Mouse (Mus musculus) heart, postnatal 0 days (tissue): ENCODE data around the gene Zfp369. TPM values are rescaled to one million over a fixed set of nuclear protein-coding genes. Genes with fewer than 3 reads are reported as not detected.
"Not testable (repeated sequence)": the region's sequence is repeated elsewhere in the genome, so short reads cannot be mapped to it uniquely, and the experiment has no call there.

Experiments
- ATAC-seq: fragments of 200-750 bp; cut with Nextera tagmentation; 2 replicates; pipeline ENCODE4 v1.8.0; 2017; ENCODE audit warnings: low read depth, moderate number of reproducible peaks, moderate library complexity; ENCODE audit not compliant: insufficient read depth
- DNase-seq: peaks from one replicate; pipeline ENCODE4 v3.0.0-alpha.2; 2016; ENCODE audit warnings: low spot score
- H3K27ac ChIP-seq: fragments of 300-500 bp; sonication (generic); 2 replicates; pipeline ENCODE4 v1.5.1; 2014; ENCODE audit warnings: low read depth, mild to moderate bottlenecking
- H3K27me3 ChIP-seq: fragments of 300-500 bp; sonication (generic); 2 replicates; pipeline ENCODE4 v1.6.1; 2014; ENCODE audit warnings: low read length, mixed read lengths; ENCODE audit not compliant: control insufficient read depth, insufficient read depth
- H3K36me3 ChIP-seq: fragments of 300-500 bp; sonication (generic); replicated peaks from 2 replicates; pipeline ENCODE4 v1.6.1; 2014; ENCODE audit warnings: low read length, mixed read lengths; ENCODE audit not compliant: control insufficient read depth, insufficient read depth
- H3K4me1 ChIP-seq: fragments of 300-500 bp; sonication (generic); 2 replicates; pipeline ENCODE4 v1.6.1; 2014; ENCODE audit warnings: antibody characterized with exemption; ENCODE audit not compliant: control insufficient read depth, insufficient read depth
- H3K4me2 ChIP-seq: fragments of 300-500 bp; sonication (generic); 2 replicates; pipeline ENCODE4 v1.6.1; 2014; ENCODE audit warnings: low read depth, mild to moderate bottlenecking, low read length, moderate library complexity
- H3K4me3 ChIP-seq: fragments of 300-500 bp; sonication (generic); 2 replicates; pipeline ENCODE4 v1.5.1; 2014; ENCODE audit warnings: low read depth, low read length
- H3K9ac ChIP-seq: fragments of 300-500 bp; sonication (generic); replicated peaks from 2 replicates; pipeline ENCODE4 v1.6.1; 2014; ENCODE audit warnings: low read depth, low read length, mixed read lengths
- H3K9me3 ChIP-seq: fragments of 300-500 bp; sonication (generic); replicated peaks from 2 replicates; pipeline ENCODE4 v1.6.1; 2016; ENCODE audit warnings: low read length; ENCODE audit not compliant: control insufficient read depth
- CTCF ChIP-seq: IDR thresholded peaks from 2 replicates; pipeline ENCODE4 v1.5.1; 2016; ENCODE audit warnings: antibody characterized with exemption, control low read depth, low read depth
- EP300 ChIP-seq: IDR thresholded peaks from 2 replicates; pipeline ENCODE4 v1.6.1; 2016; ENCODE audit warnings: antibody characterized with exemption, low read depth
- WGBS: fragments of 180-500 bp; shearing (Covaris S2); extraction: QIAGEN DNeasy Blood & Tissue Kit; methylation state at CpG from one replicate; pipeline ENCODE4 v1.1.7; 2014; 5-methylcytosine and 5-hydroxymethylcytosine counted together
- polyA plus RNA-seq: library from polyadenylated mRNA; unstranded; fragments of >200 nt; fragmentation: Nextera tagmentation; extraction: Ambion mirVana; gene quantifications from 2 replicates; pipeline ENCODE4 v1.2.1, GENCODE M21; 2015
- total RNA-seq: library from RNA; depleted of rRNA; stranded (reverse); fragments of >200 nt; gene quantifications from 2 replicates; pipeline ENCODE4 v1.2.3, GENCODE M21; 2014; ENCODE audit warnings: low replicate concordance

Zfp369 gene
- total and polyA plus RNA-seq, 2 experiments from 2014 or later: 6.2 to 27.6 TPM

DNA sequence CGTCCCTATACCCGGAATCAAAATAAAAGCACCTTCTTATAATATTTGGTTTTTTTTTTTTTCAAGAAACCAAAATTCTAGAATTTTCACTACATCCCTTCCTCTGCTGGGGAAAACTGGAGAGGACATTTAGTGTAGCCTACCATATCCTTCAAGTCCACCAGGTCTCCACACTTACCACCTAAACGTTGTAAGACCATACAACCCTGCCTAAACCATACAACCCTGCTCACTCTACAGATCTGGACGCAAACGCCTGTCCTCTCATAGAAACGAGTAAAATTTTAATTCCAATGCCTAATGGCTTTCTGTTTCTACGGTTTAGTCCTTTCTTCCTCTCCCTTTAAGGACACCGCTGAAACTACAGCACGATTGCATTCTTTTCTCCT lies 626 bp upstream of the Zfp369 start:
- Histone ChIP-seq H3K27me3 (no peaks in the 10 kb centered on the region), H3K9ac (peak overlapping the region; percentile 66), H3K27ac (peak overlapping the region; percentile 88), H3K9me3 (no peaks in the 10 kb centered on the region), H3K4me1 (0 out of 2 replicates have a peak, but pooled peaks cover 5% of the 10 kb centered on the region), H3K4me3 (peak overlapping the region; percentile 77), H3K4me2 (peak overlapping the region; percentile 83), H3K36me3 (no peaks in the 10 kb centered on the region)
- WGBS: 8% methylated on average over 9 of the region's 9 CpGs
- TF ChIP-seq EP300 (no peak), CTCF (no peak)
- no peak for DNase-seq
- ATAC-seq: no peak

- Histone ChIP-seq H3K9ac (no peak overlapping the region), H3K36me3 (peaks cover 61% of the 10 kb centered on the region), H3K9me3 (peaks cover 34% of the 10 kb centered on the region), H3K4me3 (no peak overlapping the region), H3K27ac (no peak overlapping the region), H3K27me3 (no peaks in the 10 kb centered on the region), H3K4me2 (no peak overlapping the region), H3K4me1 (no peaks in the 10 kb centered on the region)
- TF ChIP-seq EP300 (no peak), CTCF (no peak)
- no peak for DNase-seq
- no peak for ATAC-seq
- WGBS: 94% methylated on average over 2 of the region's 2 CpGs
Measured at GRCm38 (mm10) chr13:65286771-65287170, 8.2 kb downstream of the Zfp369 start.

- no peak for DNase-seq
- peaks cover 53% of the 10 kb centered on the region for H3K9me3 ChIP-seq
- no peak overlapping the region for H3K27ac ChIP-seq
- H3K4me3 ChIP-seq: no peak overlapping the region
- no peaks in the 10 kb centered on the region for H3K4me1 ChIP-seq
- WGBS: 92% methylated on average over 4 of the region's 4 CpGs
- H3K4me2 ChIP-seq: no peak overlapping the region
- no peak for ATAC-seq
- peaks cover 63% of the 10 kb centered on the region for H3K36me3 ChIP-seq
- no peak overlapping the region for H3K9ac ChIP-seq
- H3K27me3 ChIP-seq: no peaks in the 10 kb centered on the region
- TF ChIP-seq CTCF: no peak
- TF ChIP-seq EP300: no peak
Measured at GRCm38 (mm10) chr13:65296354-65296753, 17.7 kb downstream of the Zfp369 start.

DNA sequence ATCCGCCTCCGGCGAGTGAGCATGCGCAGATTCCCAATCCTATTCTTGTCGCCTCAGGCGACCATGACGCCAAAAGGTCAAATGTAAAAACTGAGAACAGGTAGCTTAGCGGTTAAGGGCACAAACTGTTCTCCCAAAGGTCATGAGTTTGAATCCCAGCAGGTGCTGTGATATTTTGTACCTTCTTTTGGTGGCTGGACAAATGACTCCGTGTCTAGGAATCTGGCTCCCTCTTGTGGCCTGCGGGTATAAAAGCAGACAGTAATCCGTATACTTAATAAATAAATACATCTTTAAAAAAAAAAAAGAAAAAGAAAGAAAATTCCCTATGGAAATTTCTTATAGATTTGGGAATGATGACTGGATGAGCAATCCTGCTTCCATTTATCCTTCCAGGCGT lies 32.2 kb downstream of the Zfp369 start:
- WGBS: 31% methylated on average over 12 of the region's 12 CpGs
- not testable (repeated sequence) for ATAC-seq, H3K9ac ChIP-seq, H3K36me3 ChIP-seq, H3K27ac ChIP-seq, H3K9me3 ChIP-seq, H3K27me3 ChIP-seq, H3K4me1 ChIP-seq
- peak; percentile 36 for DNase-seq
- H3K4me2 ChIP-seq: peak overlapping the region; percentile 52
- peak overlapping the region; percentile 13 for H3K4me3 ChIP-seq
- peak; percentile 50 for TF ChIP-seq CTCF

GRCm38 (mm10) chr13:65311311-65311755 lies 32.7 kb downstream of the Zfp369 start:
- H3K4me1 ChIP-seq: no peaks in the 10 kb centered on the region
- H3K4me3 ChIP-seq: peak overlapping the region; percentile 13
- no peaks in the 10 kb centered on the region for H3K36me3 ChIP-seq
- no peak; the same call in 1 of the 2 replicates for ATAC-seq
- DNase-seq: no peak
- no peak overlapping the region for H3K27ac ChIP-seq
- 0 out of 2 replicates have a peak, but pooled peaks cover 5% of the 10 kb centered on the region for H3K9me3 ChIP-seq
- 30% methylated on average over 27 of the region's 27 CpGs for WGBS
- peak overlapping the region; percentile 52 for H3K4me2 ChIP-seq
- H3K27me3 ChIP-seq: no peaks in the 10 kb centered on the region
- H3K9ac ChIP-seq: no peak overlapping the region
- TF ChIP-seq CTCF (no peak), EP300 (no peak)

- no peaks in the 10 kb centered on the region for H3K36me3 ChIP-seq
- H3K4me2 ChIP-seq: no peak overlapping the region
- H3K9ac ChIP-seq: no peak overlapping the region
- 87% methylated on average over 9 of the region's 9 CpGs for WGBS
- H3K27ac ChIP-seq: no peak overlapping the region
- DNase-seq (no peak), ATAC-seq (no peak)
- H3K27me3 ChIP-seq: no peaks in the 10 kb centered on the region
- H3K4me1 ChIP-seq: no peaks in the 10 kb centered on the region
- TF ChIP-seq CTCF (no peak), EP300 (no peak)
- no peak overlapping the region for H3K4me3 ChIP-seq
- 0 out of 2 replicates have a peak, but pooled peaks cover 4% of the 10 kb centered on the region for H3K9me3 ChIP-seq
Measured at GRCm38 (mm10) chr13:65311826-65312225, 33.2 kb downstream of the Zfp369 start.

DNA sequence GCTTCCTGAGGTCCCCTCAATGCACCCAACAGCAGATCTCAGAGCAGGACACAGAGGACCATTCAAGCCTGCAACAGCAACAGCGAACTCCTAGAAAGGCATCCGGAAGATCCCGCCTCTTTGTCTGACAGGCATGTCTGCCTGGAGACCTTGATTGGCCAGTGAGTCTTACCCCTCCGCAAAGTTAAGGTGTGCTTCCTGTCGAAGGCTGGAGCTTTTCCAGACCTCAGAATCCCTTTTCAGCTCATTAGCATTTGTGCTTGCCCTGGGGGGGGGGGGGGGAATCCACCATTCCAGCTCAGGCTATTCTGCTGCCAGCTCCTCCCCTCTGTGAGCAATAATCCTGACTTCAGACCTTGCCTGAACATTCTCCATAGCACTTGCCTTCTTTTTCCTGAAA lies 69.9 kb downstream of the Zfp369 start:
- H3K27ac ChIP-seq, H3K4me2 ChIP-seq, H3K4me1 ChIP-seq, H3K36me3 ChIP-seq, H3K4me3 ChIP-seq, H3K27me3 ChIP-seq, ATAC-seq, DNase-seq, H3K9me3 ChIP-seq, H3K9ac ChIP-seq: not testable (repeated sequence)
- 35% methylated on average over 5 of the region's 5 CpGs for WGBS

DNA sequence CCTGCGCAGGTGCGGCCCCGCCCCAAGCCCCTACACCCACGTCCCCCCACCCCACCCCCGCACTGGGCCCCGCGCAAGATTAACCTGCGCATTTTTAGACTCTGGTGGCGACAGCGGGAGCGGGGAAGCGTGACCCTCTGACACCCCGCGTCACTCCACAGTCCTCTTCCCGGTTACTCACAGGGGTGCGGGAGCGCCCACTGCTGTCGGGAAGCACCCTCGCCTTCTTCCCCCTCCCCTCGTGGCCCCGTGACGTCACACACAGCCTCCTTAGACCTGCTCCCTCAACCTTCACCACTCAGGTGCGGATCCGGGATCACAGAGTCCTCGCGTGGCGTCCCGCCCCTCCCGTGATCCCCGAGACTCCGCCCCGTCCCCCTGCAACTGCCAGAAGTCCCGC lies 73.2 kb downstream of the Zfp369 start:
- not testable (repeated sequence) for DNase-seq, ATAC-seq, H3K4me1 ChIP-seq, H3K9ac ChIP-seq, H3K4me3 ChIP-seq, H3K36me3 ChIP-seq, H3K27ac ChIP-seq, H3K27me3 ChIP-seq, H3K9me3 ChIP-seq
- 9% methylated on average over 26 of the region's 33 CpGs for WGBS
- 0 out of 2 replicates have a peak overlapping the region, but pooled peaks have one; percentile 36 for H3K4me2 ChIP-seq
